Mouse (Mus musculus) frontal cortex, postnatal 36 days (tissue): ENCODE results near the gene Lmntd2.
A peak's percentile ranks its signal among the peaks of the same experiment; 100 is the strongest.

Source experiments
- DNase-seq, 2 experiments: peaks; one replicate each; pipeline ENCODE4 v3.0.0; 2022; ENCODE audit warnings: low spot score in 2 of 2

Lmntd2 gene

DNA sequence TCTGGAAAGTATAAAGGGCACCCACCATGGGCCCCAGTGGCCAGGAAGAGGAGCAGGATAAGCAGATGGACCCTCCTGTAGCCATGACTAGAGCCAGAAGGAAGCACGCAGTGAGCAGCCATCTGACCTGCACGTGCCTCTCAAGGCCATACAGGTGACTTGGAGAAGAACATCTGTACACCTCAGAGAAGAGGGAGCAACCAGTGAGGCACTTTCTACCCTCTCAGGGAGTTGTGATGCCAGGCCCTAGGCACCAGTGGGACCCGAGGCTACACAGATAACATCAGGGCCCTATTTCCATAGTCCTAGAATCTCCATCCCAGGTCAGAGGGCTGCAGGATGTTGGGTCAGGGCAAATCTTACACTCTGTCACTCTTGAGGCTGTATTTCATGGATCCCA, 23.7 kb downstream of the Lmntd2 start:
- DNase-seq = no peak

DNA sequence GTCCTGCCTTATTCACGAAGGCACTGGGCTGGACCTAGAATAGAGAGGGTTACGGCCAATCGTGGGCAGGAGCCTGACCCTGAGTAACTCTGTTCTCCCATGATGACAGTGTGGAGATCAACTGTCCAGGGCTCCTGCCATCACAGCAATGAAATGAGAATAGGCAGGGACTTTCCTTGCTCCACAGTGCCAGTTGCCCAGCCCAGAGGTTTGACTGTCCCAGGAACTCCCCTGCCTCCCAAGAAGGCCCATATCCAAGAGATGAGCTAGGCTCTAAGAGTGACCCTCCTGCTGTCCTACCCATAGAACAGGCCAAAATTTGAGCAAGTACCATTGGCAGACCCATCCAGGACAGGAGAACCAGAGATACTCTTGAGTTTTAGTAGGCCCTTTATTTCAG, 25.1 kb downstream of the Lmntd2 start:
- no peak for DNase-seq

DNA sequence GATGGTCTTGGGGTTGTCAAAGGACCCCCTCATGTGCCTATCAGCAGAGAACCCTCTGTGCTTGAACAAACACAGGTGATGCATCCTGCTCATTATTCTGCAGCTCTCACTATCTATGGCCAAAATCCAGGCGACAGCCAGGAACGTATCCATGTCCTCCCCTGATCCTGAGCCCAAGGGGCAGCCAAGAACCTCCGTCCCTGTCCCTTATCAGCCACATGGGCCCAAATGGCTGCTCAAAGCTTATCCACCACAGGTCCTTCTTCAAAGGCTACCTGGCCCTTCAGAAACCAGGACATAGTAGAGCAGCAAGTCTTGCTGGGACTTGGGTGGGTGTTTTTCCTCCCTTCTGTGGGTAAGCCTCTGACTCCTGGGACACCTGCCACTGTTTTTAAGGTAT, 25.7 kb downstream of the Lmntd2 start:
- no peak for DNase-seq

DNA sequence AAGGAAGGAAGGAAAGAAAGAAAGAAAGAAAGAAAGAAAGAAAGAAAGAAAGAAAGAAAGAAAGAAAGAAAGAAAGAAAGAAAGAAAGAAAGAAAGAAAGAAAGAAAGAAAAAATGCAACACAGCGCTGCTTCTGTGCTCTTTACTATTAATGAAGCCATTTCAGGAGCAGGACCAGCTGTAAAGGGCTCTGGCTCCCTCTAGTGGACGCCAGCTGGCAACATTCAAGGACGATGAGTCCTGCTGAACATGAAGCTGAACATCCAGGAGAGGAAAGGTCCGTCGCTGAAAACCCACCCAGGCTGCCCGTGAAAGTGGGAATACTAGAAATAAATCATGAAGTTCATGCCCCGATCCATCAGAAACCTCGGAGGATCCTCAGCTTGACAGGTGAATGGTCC, 37.7 kb downstream of the Lmntd2 start:
- DNase-seq = peak; percentile 84 to 91

DNA sequence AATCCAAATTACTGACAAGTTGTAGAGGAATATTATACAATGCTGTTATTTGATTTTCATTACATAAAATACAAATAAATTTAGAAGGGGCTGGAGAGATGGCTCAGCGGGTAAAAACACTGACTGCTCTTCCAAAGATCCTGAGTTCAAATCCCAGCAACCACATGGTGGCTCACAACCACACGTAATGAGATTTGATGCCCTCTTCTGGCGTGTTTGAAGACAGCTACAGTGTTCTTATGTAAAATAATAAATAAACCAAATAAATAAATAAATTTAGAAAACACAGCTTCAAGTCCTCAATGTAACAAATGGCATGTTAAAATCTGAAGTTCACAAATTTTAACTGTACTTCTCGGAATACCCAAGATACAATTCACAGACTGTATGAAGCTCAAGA, 38.8 kb downstream of the Lmntd2 start:
- DNase-seq = no peak

DNA sequence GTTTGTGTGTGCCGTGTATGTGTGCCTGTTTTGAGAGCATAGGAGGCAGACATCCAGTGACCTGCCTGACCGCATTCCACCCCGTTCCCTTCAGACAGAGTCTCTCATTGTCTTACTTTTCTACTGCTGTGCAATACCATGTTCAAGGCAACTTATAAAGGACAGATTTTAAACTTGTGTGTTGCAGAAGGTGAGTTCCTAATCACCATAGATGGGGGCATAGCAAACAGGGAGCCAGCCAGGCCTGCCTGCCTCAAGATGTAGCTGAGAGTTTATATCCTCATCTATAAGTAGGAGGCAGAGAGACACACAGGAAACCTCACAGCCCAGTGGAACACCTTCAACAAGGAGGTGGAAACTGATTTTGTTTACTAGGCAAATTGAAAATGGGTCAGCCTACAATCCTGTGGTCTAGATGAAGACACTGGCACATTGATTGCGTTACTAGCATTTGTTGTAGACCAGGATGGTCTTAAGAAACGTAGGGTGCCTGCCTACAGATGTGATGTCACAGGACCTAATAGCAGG, 40.5 kb downstream of the Lmntd2 start:
- no peak for DNase-seq

DNA sequence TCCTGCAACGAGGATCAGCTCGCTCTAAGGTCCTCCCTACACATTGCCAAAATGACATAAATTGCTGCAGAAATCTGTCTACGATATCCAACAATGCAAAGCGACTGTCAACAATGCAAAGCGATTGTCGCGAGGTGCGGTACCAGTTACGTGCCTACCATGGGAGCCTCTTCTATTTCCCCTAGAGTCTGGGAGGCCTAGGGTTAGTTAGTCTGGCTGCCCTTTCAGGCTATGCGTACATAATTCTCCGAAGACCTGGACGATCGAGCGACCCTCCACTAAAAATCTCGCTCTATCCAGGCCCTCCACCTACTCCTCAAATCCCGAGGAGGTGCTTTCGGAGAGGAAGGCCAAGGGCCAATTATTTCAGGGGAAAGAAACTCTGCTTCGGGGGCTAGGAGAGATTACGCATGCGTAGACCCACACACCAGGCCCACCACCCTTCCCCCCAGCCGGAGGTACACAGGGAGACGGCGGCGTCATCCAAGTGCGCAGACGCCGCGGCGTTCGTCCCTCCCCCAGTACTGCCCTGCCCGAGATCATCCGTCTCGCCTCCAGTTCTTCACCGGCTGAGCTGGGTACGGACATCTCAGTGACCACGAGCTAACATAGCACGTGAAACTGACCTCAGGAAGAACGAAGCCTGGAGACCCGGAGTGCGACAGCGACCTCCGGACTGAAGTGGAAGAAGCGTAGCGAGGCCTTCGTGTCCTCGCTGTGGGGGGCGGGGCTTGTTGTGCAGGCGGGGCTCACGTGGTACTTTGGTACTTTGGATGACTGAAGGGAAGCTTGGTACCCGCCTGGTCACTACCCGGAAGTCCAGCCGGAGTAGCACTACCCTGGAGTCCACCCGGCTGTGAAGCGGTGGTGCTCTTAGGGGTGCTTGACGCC, 41.5 kb downstream of the Lmntd2 start, which contains the start of gene Rnh1:
Gene Rnh1 (minus strand): TSS at position 742 of the 891 bp plus-strand sequence.
- peak; percentile 93 to 94 for DNase-seq

DNA sequence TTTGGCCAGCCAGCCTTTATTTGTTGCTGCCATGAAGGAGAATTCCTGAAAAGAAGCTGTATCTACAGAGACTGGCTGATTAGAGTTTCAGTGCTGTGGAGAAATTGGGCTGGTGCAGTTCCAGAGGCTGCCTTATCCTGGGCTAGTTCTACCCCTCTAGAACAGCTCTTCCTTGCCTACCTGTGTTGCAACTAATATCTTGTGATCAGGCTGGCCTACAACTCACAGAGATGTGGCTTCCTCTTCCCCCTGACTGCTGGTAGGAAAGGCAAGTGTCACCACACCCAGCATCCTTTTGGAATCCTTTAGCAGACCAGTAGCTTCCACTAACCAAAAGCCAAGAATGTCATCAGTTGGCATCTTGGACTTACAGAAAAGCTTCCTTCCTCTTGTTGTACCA, 44.0 kb downstream of the Lmntd2 start:
- no peak for DNase-seq

DNA sequence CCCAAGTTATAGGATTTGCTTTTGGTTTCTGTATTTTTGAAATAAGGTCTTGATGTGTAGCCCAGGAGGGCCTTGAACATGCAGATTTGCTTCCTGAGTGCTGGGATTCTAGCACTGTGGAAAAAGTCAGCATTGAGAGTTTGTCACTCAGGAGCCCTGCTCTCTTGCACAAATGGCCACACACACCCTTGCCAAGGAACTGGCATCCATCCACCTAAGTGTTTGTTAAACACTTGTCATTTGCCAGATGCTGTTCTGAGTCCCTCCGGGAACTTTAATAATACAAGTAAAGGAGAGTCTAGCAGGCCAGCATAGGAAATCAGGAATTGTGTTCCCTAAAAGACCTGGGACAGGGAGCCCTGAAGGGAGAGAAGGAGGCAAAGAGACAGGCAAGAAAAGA, 44.6 kb downstream of the Lmntd2 start:
- no peak for DNase-seq

DNA sequence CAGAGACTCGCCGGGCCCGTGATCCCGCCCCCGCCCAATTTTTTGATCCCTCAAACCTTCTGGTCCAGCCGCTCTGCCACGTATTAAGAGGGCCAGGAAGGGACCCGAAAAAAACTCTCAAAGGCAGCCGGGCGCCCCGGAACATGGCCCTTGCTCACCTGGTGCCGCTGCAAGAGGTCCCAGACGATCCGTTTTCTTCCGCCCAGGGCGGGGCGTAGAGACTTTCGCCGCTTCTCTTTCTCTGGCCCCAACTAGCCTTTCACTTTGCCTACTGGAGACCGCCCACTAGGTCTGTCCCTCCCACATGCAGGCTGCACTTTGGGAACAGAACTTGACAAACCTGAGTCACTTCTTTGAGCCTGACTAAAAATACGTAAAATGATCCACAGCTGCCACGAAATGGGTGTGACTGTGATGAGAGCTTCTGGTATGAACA, 45.3 kb downstream of the Lmntd2 start:
- peak; percentile 55 to 68 for DNase-seq

DNA sequence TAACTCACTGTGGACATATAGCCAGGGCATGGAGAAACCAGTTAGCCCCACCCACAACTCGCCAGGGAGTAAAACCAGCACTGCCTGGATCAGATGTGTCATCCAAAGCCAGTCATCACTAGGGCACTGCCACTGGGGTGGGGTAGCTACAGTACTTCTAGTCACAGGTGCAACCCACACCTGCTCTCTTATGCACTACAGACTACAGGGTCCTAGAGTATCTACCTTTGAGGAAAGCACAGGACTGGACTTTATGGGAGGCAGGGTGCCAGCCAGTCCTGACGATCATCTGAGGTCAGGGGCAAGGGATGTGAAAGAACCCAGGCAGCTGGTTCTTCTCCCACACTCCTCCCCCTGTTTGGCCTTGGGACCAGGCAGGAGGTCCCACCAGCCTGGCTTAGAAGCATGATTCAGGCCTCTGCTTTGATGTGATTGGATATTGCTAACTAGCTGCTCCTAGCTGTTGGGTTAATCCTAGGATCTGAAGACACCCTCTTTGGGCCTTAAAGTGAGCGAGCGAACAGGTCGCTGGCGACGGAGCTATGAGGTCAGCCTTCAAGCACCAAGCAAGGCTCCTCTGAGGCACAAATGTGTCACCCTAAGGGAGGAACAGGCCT, 45.9 kb downstream of the Lmntd2 start:
- DNase-seq = no peak

DNA sequence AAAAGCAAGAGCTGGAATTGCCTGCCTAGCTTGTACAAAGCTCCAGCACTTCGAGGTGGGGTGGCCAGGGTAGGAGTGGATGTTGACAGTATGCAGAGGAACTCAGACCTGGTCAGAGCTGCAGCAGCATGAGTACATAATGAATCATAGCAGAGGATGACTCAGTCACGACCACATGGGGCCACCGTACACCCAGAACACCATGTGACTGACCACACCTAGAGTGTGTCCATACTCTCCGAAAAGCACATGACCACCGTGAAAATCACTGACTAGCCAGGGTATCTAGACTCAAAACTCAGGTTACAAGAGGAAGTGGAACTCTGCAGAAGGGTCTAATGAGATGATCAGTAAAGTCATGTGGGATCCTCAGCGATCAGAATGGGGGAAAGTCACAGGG, 49.0 kb downstream of the Lmntd2 start:
- no peak for DNase-seq

DNA sequence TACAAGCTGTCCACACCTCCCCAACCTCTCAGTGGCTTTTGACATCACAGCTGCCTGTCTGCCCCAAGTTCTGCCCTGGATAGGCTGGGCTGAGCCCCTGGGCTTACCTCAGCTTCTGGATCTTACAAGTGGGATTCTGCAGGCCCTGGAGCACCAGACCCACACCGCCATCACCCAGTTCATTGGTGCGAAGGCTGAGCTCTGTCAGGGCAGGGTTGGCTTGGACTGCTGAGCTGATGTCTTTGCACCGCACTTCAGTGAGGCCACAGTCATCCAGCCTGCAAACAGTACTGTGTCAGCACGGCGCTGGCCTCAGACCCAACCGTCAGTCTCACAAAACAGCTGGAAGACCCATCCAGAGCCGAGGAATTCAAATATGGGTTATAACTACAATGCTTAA, 49.5 kb downstream of the Lmntd2 start:
- no peak for DNase-seq
